Mouse (Mus musculus) lung, postnatal 0 days (tissue): Measurements from ENCODE around the gene Nol3. TPM values are rescaled to one million over a fixed set of nuclear protein-coding genes. Genes with fewer than 3 reads are reported as not detected.

ENCODE experiments used
- ATAC-seq: fragments of 200-750 bp; cut with Nextera tagmentation; 2 replicates; pipeline ENCODE4 v1.8.0; 2017; ENCODE audit warnings: moderate library complexity
- DNase-seq: peaks from one replicate; pipeline ENCODE4 v3.0.0-alpha.2; 2016; ENCODE audit warnings: low spot score
- H3K27ac ChIP-seq: fragments of 300-500 bp; sonication (generic); 2 replicates; pipeline ENCODE4 v1.5.1; 2014; ENCODE audit warnings: antibody characterized with exemption, mild to moderate bottlenecking, low read length, mixed read lengths
- H3K27me3 ChIP-seq: fragments of 300-500 bp; sonication (generic); replicated peaks from 2 replicates; pipeline ENCODE4 v1.6.1; 2014; ENCODE audit warnings: low read length, mixed read lengths; ENCODE audit not compliant: insufficient read depth
- H3K36me3 ChIP-seq: fragments of 300-500 bp; sonication (generic); 2 replicates; pipeline ENCODE4 v1.6.1; 2014; ENCODE audit warnings: low read length, mixed read lengths; ENCODE audit not compliant: insufficient read depth
- H3K4me1 ChIP-seq: fragments of 300-500 bp; sonication (generic); 2 replicates; pipeline ENCODE4 v1.6.1; 2014; ENCODE audit warnings: antibody characterized with exemption, low read depth, low read length, mixed read lengths; ENCODE audit not compliant: insufficient read depth
- H3K4me2 ChIP-seq: fragments of 300-500 bp; sonication (generic); replicated peaks from 2 replicates; pipeline ENCODE4 v1.6.1; 2014; ENCODE audit warnings: low read depth, mild to moderate bottlenecking, low read length, moderate library complexity, mixed read lengths
- H3K4me3 ChIP-seq: fragments of 300-500 bp; sonication (generic); 2 replicates; pipeline ENCODE4 v1.5.1; 2014; ENCODE audit warnings: low read depth, low read length
- H3K9ac ChIP-seq: fragments of 300-500 bp; sonication (generic); replicated peaks from 2 replicates; pipeline ENCODE4 v1.6.1; 2014; ENCODE audit warnings: low read depth, mild to moderate bottlenecking
- H3K9me3 ChIP-seq: fragments of 300-500 bp; sonication (generic); 2 replicates; pipeline ENCODE4 v1.6.1; 2016; ENCODE audit warnings: low read length, mixed read lengths
- CTCF ChIP-seq: IDR thresholded peaks from 2 replicates; pipeline ENCODE4 v1.5.1; 2016; ENCODE audit warnings: antibody characterized with exemption, mild to moderate bottlenecking
- EP300 ChIP-seq: IDR thresholded peaks from 2 replicates; pipeline ENCODE4 v1.6.1; 2016; ENCODE audit warnings: antibody characterized with exemption, mild to moderate bottlenecking, control low read depth
- WGBS: fragments of 180-500 bp; shearing (Covaris S2); extraction: QIAGEN DNeasy Blood & Tissue Kit; methylation state at CpG from one replicate; pipeline ENCODE4 v1.1.7; 2014; 5-methylcytosine and 5-hydroxymethylcytosine counted together
- polyA plus RNA-seq: library from polyadenylated mRNA; unstranded; fragments of >200 nt; fragmentation: Nextera tagmentation; extraction: Ambion mirVana; gene quantifications from 2 replicates; pipeline ENCODE4 v1.2.1, GENCODE M21; 2015

Gene Nol3
- polyA plus RNA-seq, 1 experiment from 2014 or later: 1.3 TPM

- ATAC-seq (peak; percentile 93), DNase-seq (peak; percentile 96)
- peak within 1 kb of the TSS; percentile 81 for H3K4me2 ChIP-seq
- H3K36me3 ChIP-seq: peaks cover 17% of the 10 kb centered on the region
- H3K27me3 ChIP-seq: no peaks in the 10 kb centered on the region
- WGBS: under 1% methylated on average over 55 of the region's 58 CpGs
- H3K27ac ChIP-seq: peak within 1 kb of the TSS; percentile 85
- peak; percentile 25; the same call in 1 of the 2 replicates for TF ChIP-seq EP300
- TF ChIP-seq CTCF: 0 out of 2 replicates have a peak, but pooled peaks have one; percentile 1
- peak within 1 kb of the TSS; percentile 93 for H3K4me3 ChIP-seq
- no peaks in the 10 kb centered on the region for H3K9me3 ChIP-seq
- H3K9ac ChIP-seq: peak within 1 kb of the TSS; percentile 92
- peaks cover 9% of the 10 kb centered on the region; the same call in 1 of the 2 replicates for H3K4me1 ChIP-seq
Observed at GRCm38 (mm10) chr8:105297511-105298192, 21.7 kb downstream of the Nol3 start, which contains the start of gene E2f4. Gene E2f4, plus strand, starts transcription at chr8:105297663.

DNA sequence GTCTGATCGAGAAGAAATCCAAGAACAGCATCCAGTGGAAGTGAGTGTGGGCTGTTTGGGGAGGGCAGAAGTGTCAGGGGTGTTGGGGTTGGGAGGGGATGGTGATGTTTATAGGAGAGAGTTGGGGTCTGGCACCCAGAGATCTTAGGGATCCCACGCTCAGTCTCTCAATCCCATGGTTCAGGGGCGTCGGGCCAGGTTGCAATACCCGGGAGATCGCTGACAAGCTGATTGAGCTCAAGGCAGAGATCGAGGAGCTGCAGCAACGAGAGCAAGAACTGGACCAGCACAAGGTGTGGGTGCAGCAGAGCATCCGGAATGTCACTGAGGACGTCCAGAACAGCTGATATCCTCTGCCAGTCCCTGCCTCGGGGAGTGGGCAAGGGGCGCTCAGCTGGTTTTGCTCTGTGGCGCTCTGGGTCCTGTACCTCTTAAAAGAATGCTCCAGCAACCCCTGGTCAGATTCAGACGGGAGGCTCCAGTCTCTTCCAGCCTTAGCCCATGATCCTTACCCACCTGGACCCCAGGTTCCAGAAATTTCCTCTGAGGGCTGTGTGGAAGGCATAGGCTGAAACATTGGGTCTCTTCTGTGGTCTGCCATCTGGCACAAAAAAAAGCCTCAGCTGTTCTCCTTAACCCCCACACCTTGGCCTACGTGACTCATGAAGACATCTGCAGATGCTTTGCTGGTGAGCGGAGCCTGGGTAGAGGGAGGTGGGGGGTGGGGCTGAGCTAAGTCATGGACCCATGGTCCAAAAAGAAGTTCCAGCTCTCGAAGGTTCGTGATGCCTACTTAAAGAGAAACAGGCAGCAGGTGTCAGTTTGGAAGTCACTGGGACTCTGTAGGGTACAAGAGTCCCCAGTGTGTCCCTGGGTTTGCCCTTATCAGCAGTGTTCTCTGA is 22.7 kb downstream of the Nol3 start:
- Histone ChIP-seq H3K9me3 (no peaks in the 10 kb centered on the region), H3K27me3 (no peaks in the 10 kb centered on the region), H3K4me2 (peak overlapping the region; percentile 81), H3K9ac (peak overlapping the region; percentile 92), H3K27ac (peak overlapping the region; percentile 85; the same call in 1 of the 2 replicates), H3K4me3 (peak overlapping the region; percentile 93), H3K4me1 (peaks cover 9% of the 10 kb centered on the region; the same call in 1 of the 2 replicates), H3K36me3 (peaks cover 19% of the 10 kb centered on the region)
- no peak for ATAC-seq
- no peak for DNase-seq
- no peak for TF ChIP-seq EP300
- TF ChIP-seq CTCF: no peak
- WGBS: 44% methylated on average over 18 of the region's 18 CpGs

DNA sequence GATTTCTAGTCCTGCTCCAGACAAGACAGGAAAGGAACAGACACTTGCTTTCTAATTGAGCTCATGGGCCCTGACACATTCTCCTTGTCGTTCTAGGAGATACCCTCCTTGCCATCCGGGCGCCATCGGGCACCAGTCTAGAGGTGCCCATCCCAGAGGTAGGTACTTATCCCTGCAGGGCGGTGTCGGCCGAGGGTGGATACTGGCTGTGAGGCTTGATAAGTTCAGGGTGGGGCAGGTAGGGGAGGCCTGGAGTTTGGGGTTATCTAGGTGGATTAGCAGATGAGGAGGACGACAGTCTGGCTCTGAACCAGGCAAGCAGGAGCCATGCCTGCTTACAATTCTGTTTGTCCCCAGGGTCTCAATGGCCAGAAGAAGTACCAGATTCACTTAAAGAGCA is 24.0 kb downstream of the Nol3 start:
- WGBS: 81% methylated on average over 8 of the region's 8 CpGs
- H3K4me2 ChIP-seq: no peak overlapping the region
- peaks cover 19% of the 10 kb centered on the region for H3K36me3 ChIP-seq

GRCm38 (mm10) chr8:105303396-105303795 is 27.5 kb downstream of the Nol3 start:
- Histone ChIP-seq H3K9me3 (no peaks in the 10 kb centered on the region), H3K27ac (no peak overlapping the region), H3K4me1 (peaks cover 14% of the 10 kb centered on the region; the same call in 1 of the 2 replicates), H3K9ac (no peak overlapping the region), H3K27me3 (no peaks in the 10 kb centered on the region), H3K4me3 (no peak overlapping the region), H3K36me3 (peaks cover 29% of the 10 kb centered on the region), H3K4me2 (no peak overlapping the region)
- ATAC-seq (no peak), DNase-seq (no peak)
- no peak for TF ChIP-seq EP300
- TF ChIP-seq CTCF: no peak
- 61% methylated on average over 8 of the region's 8 CpGs for WGBS

More for the DNA sequence above, 24.0 kb downstream of the Nol3 start:
- no peak for ATAC-seq
- Histone ChIP-seq H3K4me3 (no peak overlapping the region), H3K27me3 (no peaks in the 10 kb centered on the region), H3K9ac (no peak overlapping the region), H3K4me1 (peaks cover 19% of the 10 kb centered on the region; the same call in 1 of the 2 replicates), H3K9me3 (no peaks in the 10 kb centered on the region), H3K27ac (no peak overlapping the region)
- no peak for DNase-seq
- TF ChIP-seq EP300 (no peak), CTCF (no peak)

GRCm38 (mm10) chr8:105303874-105304273 is 27.9 kb downstream of the Nol3 start:
- 59% methylated on average over 9 of the region's 9 CpGs for WGBS
- ATAC-seq: peak; percentile 28
- peak overlapping the region; percentile 71 for H3K27ac ChIP-seq

More at GRCm38 (mm10) chr8:105303874-105304273, 27.9 kb downstream of the Nol3 start:
- Histone ChIP-seq H3K9ac (no peak overlapping the region), H3K4me2 (no peak overlapping the region), H3K36me3 (peaks cover 34% of the 10 kb centered on the region), H3K27me3 (no peaks in the 10 kb centered on the region), H3K4me3 (no peak overlapping the region), H3K9me3 (no peaks in the 10 kb centered on the region), H3K4me1 (peaks cover 11% of the 10 kb centered on the region; the same call in 1 of the 2 replicates)
- DNase-seq: peak; percentile 51
- TF ChIP-seq EP300 (peak; percentile 38; the same call in 1 of the 2 replicates), CTCF (no peak)
